Comparison of ENCODE assay signal across 7 mouse cellular contexts in the genomic region with DNA sequence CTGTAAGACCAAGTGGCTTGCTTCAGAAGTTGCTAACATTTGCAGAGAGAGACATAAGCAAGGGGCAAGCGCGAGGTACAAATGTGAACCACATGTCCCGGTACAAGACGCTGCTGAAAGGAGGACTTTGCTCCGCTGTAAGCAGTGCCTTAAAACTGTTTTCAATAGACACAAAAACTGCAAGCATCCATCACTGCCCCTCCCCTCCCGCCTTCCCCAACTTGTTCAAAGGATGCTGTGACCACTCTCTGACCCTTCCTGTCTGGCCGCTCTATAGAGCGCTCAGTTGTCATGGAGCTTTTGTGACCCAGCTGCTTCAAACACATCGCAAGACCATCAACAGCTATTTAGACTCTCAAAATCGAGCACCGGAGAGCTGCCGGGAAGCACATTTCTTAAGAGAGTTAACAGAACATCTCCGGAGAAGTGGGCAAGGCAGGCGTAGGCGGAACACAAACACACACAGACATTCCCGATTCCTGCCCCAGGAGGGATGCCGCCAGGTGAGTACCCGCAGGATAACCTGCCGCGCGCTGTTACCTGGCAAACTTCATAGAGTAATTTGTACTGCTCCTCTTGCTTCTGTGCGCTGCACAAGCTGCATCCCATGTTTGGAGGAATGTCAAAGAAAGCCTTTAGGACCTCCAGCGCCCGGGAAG.
DNase-seq lines count a peak whose midpoint lies in the region; ATAC-seq lines count a peak whose summit lies in the region.

No protein-coding gene starts in this region.

- no peak overlapping the region; the same call in 1 of the 2 replicates for H3K9ac ChIP-seq in lung, embryonic 16.5 days (ENCODE audit: low read length)
- peak overlapping the region; percentile 55 for H3K9ac ChIP-seq in forebrain, embryonic 16.5 days (replicated peaks; ENCODE audit: low read depth, low read length)
- peak overlapping the region; percentile 63 for H3K9ac ChIP-seq in neural tube, embryonic 11.5 days (ENCODE audit: low read length)

- no peak overlapping the region for H3K27ac ChIP-seq in lung, embryonic 16.5 days (ENCODE audit: low read length)
- peak overlapping the region; percentile 74 for H3K27ac ChIP-seq in forebrain, embryonic 16.5 days (ENCODE audit: low read length)
- peak overlapping the region; percentile 92 for H3K27ac ChIP-seq in neural tube, embryonic 11.5 days (ENCODE audit: low read depth, low read length)

- no peaks in the 10 kb centered on the region for H3K36me3 ChIP-seq in lung, embryonic 16.5 days (ENCODE audit: control insufficient read depth, insufficient read depth, low read length)
- no peaks in the 10 kb centered on the region for H3K36me3 ChIP-seq in forebrain, embryonic 16.5 days (ENCODE audit: control insufficient read depth, insufficient read depth)
- no peaks in the 10 kb centered on the region for H3K36me3 ChIP-seq in neural tube, embryonic 11.5 days (ENCODE audit: control insufficient read depth, insufficient read depth, low read length)

- peak; percentile 45 for ATAC-seq in lung, embryonic 16.5 days (ENCODE audit: low read depth)
- ATAC-seq in forebrain, embryonic 16.5 days: peak; percentile 16
- peak; percentile 89 for ATAC-seq in neural tube, embryonic 11.5 days (ENCODE audit: insufficient read depth, low FRiP score, low TSS enrichment)
- ATAC-seq in megakaryocyte-erythroid progenitor cell, adult 5-6 weeks (replicated peaks; ENCODE audit: low FRiP score, low TSS enrichment, poor library complexity, severe bottlenecking): no peak

- no peaks in the 10 kb centered on the region for H3K27me3 ChIP-seq in lung, embryonic 16.5 days (ENCODE audit: control insufficient read depth, insufficient read depth, low read depth, low read length)
- no peaks in the 10 kb centered on the region for H3K27me3 ChIP-seq in forebrain, embryonic 16.5 days (replicated peaks; ENCODE audit: control insufficient read depth, insufficient read depth, low read length)
- H3K27me3 ChIP-seq in neural tube, embryonic 11.5 days (ENCODE audit: control insufficient read depth, insufficient read depth, low read length): no peaks in the 10 kb centered on the region

- H3K9me3 ChIP-seq in lung, embryonic 16.5 days (ENCODE audit: control insufficient read depth, low read length): no peaks in the 10 kb centered on the region
- H3K9me3 ChIP-seq in forebrain, embryonic 16.5 days (ENCODE audit: control insufficient read depth, low read length): no peaks in the 10 kb centered on the region
- no peaks in the 10 kb centered on the region for H3K9me3 ChIP-seq in neural tube, embryonic 11.5 days (ENCODE audit: control insufficient read depth, low read length)

- H3K4me3 ChIP-seq in lung, embryonic 16.5 days (ENCODE audit: low read length): peak overlapping the region; percentile 26
- peak overlapping the region; percentile 54 for H3K4me3 ChIP-seq in forebrain, embryonic 16.5 days (replicated peaks; ENCODE audit: low read length)
- H3K4me3 ChIP-seq in neural tube, embryonic 11.5 days (ENCODE audit: low read depth, low read length): peak overlapping the region; percentile 40

- H3K4me2 ChIP-seq in lung, embryonic 16.5 days (ENCODE audit: low read depth, low read length): peak overlapping the region; percentile 51
- H3K4me2 ChIP-seq in forebrain, embryonic 16.5 days (ENCODE audit: low read length): peak overlapping the region; percentile 90
- H3K4me2 ChIP-seq in neural tube, embryonic 11.5 days (ENCODE audit: low read depth): peak overlapping the region; percentile 73

- peaks cover 13% of the 10 kb centered on the region for H3K4me1 ChIP-seq in lung, embryonic 16.5 days (replicated peaks; ENCODE audit: control insufficient read depth, insufficient read depth, low read length)
- H3K4me1 ChIP-seq in forebrain, embryonic 16.5 days (replicated peaks; ENCODE audit: control insufficient read depth, insufficient read depth, low read length): peaks cover 21% of the 10 kb centered on the region
- peaks cover 28% of the 10 kb centered on the region for H3K4me1 ChIP-seq in neural tube, embryonic 11.5 days (ENCODE audit: control insufficient read depth, insufficient read depth, low read length)

- no peak for DNase-seq in lung, postnatal 14 days
- DNase-seq in kidney, postnatal 36 days: peak; percentile 10 to 17
- peak; percentile 84 for DNase-seq in neural tube, embryonic 11.5 days (ENCODE audit: low spot score)
- no peak for DNase-seq in adrenal gland, postnatal 14 days

- WGBS in lung, embryonic 16.5 days: 8% methylated on average over 24 of the region's 24 CpGs
- 4% methylated on average over 24 of the region's 24 CpGs for WGBS in forebrain, embryonic 16.5 days
- WGBS in neural tube, embryonic 11.5 days: 4% methylated on average over 24 of the region's 24 CpGs

Comparison
In these comparisons a context has a peak if more than half of its experiments do, and no peak if none do; other contexts are left out.
1. DNase-seq: peak in kidney, postnatal 36 days (2 of 2) and neural tube, embryonic 11.5 days (single experiment); none in lung, postnatal 14 days (single experiment) and adrenal gland, postnatal 14 days (single experiment).
2. Peak in every context shown above with its lines, with median percentiles within 50 percentile points of each other: H3K4me2 ChIP-seq and H3K4me3 ChIP-seq.